Mouse (Mus musculus): Measurements from ENCODE around the gene Rho. TPM values are rescaled to one million over a fixed set of nuclear protein-coding genes. Genes with fewer than 3 reads are reported as not detected.

The Rho gene
- polyA plus RNA-seq, 1 experiment, result 0.86 TPM

DNA sequence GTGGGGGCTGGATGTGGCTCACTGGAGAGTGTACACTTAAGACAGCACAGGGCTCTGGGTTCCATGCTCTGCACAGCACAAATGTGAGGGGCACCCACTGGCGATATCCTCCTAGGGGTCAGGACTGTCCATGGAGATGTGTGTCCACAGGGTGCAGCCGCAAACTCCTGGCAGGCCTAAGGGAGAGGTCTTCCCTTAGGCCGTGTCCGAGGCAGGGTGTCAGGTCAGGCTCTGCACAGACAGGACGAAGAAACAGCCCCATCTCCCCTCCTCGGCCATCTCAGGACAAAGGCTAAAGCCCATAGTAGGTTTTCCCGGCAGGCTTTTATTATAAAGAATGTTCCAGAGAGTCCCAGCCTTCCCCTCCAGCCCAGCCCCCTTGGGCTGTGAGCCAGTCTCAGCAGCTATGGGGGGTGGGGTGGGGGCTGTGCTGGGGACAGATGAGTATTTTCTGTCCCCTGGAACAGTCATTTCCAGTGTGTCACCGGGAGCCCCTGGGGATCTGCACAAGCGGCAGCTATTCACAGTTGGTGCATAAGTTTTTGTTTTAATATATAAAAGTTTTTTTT is 23.0 kb downstream of the Rho start:
- DNase-seq (ENCODE audit: extremely low spot score in 1 of 2, low spot score in 1 of 2), result no peak

DNA sequence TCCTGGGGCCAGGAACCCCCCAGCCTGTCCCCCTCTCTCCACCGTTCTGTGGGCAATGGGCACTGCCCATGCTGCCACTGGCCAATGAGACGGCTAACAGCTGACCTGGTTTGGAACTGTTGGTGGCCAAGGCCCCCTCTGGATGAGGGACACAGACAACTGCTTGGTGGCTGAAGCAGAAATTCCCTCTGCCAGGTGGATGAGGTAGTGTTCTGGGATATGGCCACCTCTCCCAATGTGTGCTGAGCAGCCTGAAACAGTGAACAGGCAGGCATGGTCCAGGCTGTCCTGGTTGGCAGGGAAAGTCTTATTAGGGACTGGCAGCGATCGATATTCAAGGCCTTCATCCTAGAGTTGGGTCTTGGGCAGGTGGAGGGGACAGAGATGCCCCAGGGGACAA is 23.6 kb downstream of the Rho start:
- DNase-seq (ENCODE audit: extremely low spot score in 1 of 2, low spot score in 1 of 2), result no peak

DNA sequence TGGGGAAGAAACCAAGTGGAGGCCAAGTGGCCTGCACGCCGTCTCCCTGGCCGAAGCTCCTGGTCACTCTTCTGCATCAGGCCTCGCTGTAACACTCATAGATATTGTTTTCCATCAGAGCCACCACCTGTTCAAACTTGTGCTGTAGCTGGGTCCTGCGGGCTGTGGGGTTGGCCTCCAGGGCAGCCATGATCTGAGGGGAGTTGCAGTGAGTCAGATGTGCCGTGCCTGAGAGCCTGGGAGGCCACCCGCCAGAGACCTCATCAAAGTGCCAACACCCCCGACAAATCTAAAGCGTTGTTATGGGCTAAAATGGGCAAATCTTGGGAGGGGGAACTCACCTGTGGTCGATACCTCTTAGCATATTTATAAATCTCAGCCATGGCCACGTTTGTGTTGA is 24.1 kb downstream of the Rho start:
- DNase-seq (ENCODE audit: extremely low spot score in 1 of 2, low spot score in 1 of 2), result no peak

- no peak for DNase-seq (ENCODE audit: extremely low spot score in 1 of 2, low spot score in 1 of 2)
Measured at GRCm38 (mm10) chr6:115956418-115956921, 24.9 kb downstream of the Rho start.

GRCm38 (mm10) chr6:115956922-115957601 is 25.5 kb downstream of the Rho start:
- no peak for DNase-seq (ENCODE audit: extremely low spot score in 1 of 2, low spot score in 1 of 2)

GRCm38 (mm10) chr6:115957681-115958080 is 26.1 kb downstream of the Rho start:
- DNase-seq (ENCODE audit: extremely low spot score in 1 of 2, low spot score in 1 of 2), result no peak

DNA sequence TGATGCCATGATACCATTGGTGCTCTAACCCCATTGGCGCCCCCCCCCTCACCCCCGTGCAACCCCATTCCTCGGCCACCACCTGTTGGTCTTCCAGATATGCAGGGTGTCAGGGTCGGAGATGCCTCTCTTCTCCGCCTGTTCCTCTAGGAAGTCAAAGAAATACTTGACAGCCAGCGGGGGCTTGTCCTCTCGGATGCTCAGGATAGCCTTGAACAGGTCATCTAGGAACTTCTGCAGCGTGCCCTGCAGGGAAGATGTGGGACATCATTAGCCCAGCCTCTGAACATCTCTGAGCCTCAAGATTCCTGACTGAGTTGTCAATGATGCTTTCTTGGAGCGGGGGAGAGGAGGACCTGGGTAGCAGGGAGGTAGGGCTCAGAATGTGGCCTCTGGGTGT is 26.9 kb downstream of the Rho start:
- DNase-seq (ENCODE audit: extremely low spot score in 1 of 2, low spot score in 1 of 2), result no peak

GRCm38 (mm10) chr6:115959151-115959691 is 27.7 kb downstream of the Rho start:
- DNase-seq (ENCODE audit: extremely low spot score in 1 of 2, low spot score in 1 of 2), result no peak

DNA sequence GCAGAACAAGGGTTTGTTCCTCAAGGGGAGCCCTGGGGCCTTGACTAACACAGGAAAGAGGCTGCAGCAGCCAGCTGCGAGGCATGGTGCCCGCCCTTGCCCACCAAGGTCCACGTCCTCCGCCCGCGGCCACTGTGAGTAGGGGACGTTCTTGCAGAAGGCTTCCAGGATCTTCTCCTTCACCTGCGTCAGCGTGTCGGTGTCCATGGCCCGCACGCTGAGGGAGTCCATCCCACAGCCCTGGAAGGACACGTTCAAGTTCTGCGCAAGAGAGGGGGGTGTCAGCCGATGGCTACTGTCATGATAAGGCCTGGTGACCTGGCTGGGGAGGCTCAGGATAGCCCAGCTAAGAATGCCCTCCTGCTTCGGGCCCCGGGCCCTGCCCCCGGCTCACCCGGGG is 28.8 kb downstream of the Rho start:
- DNase-seq (ENCODE audit: extremely low spot score in 1 of 2, low spot score in 1 of 2), result no peak

DNA sequence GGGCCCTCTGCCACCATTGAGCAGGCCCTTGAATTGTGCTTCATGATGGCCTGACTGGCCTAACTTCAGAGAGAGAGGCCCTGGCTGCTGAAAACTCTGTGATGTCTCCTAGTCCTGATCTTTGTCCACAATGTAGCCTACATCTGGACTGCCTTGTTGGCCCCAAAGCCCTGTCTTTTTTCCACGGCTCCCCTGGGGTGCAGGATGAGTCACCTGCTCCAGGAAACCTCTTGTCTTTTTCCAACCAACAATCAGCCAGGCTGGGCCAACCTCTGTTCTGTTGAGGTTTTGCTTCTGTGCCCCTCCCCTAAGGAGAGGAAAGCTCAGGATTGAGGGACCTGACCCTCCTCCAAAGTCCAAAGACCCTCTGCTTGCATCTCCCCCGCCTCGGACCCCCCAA is 30.2 kb downstream of the Rho start:
- DNase-seq (ENCODE audit: extremely low spot score in 1 of 2, low spot score in 1 of 2), result no peak

- DNase-seq (ENCODE audit: extremely low spot score in 1 of 2, low spot score in 1 of 2), result no peak
Measured at GRCm38 (mm10) chr6:115962439-115963085, 31.0 kb downstream of the Rho start.

- no peak for DNase-seq (ENCODE audit: extremely low spot score in 1 of 2, low spot score in 1 of 2)
Measured at GRCm38 (mm10) chr6:115963656-115964055, 32.1 kb downstream of the Rho start.

- DNase-seq (ENCODE audit: extremely low spot score in 1 of 2, low spot score in 1 of 2), result no peak
Measured at GRCm38 (mm10) chr6:115966227-115966966, 34.8 kb downstream of the Rho start.

- no peak for DNase-seq (ENCODE audit: extremely low spot score in 1 of 2, low spot score in 1 of 2)
Measured at GRCm38 (mm10) chr6:115967291-115967880, 35.8 kb downstream of the Rho start.

- no peak for DNase-seq (ENCODE audit: extremely low spot score in 1 of 2, low spot score in 1 of 2)
Measured at GRCm38 (mm10) chr6:115968086-115968485, 36.5 kb downstream of the Rho start.

DNA sequence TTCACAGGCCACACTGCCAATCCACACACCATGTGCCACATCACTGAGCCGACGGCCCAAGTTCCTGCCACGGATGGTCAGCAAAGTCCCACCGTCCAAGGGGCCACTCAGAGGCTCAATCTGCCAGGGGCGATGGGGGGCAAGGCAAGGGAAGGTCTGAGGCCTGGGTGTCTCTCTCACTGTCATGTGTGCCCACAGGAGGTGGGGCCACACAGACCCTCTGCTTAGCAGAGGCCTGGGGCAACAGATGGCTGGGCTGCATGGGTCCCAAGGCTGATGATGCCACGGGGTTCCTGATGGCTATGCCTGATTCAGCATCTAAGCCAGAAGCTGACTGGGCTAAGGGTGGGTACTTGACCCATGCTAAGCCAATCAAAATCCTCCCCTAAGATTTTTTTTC is 37.2 kb downstream of the Rho start:
- no peak for DNase-seq (ENCODE audit: extremely low spot score in 1 of 2, low spot score in 1 of 2)

DNA sequence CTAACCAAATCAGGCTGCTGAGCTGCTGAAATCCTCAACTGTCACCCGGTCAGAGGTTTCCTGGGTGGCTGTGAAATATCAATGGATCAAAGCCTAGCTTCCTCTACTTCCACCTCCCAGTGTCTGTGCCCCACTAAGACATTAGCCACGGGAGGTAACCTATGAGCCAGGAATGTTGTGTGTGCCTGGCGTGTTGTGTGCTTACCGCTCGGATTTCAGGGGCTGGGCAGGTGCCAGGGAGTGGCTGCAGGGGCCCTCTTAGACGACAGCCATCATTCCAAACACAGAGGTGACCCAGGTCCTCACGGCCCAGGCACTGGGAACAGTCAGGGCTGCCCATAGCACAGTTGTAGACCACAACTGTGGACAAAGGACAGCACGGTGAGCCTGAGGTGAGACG is 37.6 kb downstream of the Rho start:
- no peak for DNase-seq (ENCODE audit: extremely low spot score in 1 of 2, low spot score in 1 of 2)

DNA sequence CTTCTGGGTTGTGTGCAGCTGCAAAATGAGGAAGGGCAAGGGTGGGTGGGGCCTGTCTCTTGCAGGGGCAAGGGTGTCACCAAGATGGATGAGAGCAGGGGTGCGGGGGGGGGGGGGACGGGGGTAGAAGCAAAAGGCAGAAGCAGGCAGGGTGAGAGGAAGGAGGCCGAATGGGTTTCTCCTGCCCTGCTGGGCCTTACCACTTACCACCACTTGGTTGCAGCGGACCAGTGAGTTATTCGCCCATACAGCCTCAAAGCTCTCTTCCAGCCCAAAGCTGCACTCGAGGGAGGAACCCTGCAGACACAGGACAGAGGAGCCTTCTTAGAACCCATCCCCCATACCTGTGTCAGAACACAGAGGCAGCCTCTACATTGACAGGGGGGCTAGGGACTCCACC is 38.4 kb downstream of the Rho start:
- no peak for DNase-seq (ENCODE audit: extremely low spot score in 1 of 2, low spot score in 1 of 2)

DNA sequence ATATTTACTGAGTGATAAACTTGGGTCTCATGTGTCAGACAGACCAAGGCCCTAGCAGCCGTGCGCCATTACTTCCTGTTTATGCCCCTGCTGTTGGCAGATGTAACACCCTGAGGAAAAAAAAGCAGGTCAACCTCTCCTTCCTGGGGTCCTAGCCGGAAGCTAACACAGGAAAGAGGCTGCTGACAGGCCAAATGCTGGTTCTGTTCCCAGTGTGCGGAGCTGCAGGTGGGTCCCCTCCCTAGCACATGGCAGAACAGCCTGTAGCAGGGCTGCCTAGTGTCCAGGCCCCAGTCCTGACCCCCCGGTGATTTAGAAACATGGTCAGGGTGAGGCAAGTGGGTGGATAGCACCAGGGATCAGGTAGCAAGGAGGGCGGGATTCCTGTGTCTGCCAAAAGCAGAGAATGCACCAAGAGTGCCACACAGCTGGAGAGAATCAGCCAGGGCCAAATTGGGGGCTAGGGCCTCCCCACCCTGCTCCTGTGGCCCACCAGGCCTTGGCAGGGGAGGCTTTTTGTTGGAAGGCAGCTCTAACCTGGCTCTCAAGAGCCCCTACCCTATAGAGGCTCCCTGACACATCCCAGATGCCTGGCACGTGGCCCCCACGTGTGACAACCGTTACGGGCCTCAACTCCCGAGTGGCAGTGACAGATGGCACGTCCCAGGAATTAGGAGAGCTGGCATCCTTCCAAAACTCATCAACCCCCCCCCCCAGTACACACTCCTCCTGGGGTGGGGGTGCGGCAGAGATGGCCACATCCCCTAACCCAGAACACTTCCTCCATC is 39.9 kb downstream of the Rho start:
- DNase-seq (ENCODE audit: extremely low spot score in 1 of 2, low spot score in 1 of 2), result no peak

All from frontal cortex, adult 2 months (tissue).